Mouse (Mus musculus) myocyte (in vitro differentiated cells): Measurements from ENCODE around the gene Hdac9. TPM values are rescaled to one million over a fixed set of nuclear protein-coding genes. Genes with fewer than 3 reads are reported as not detected.

Source experiments
- H3K27me3 ChIP-seq: one replicate; pipeline ENCODE4 v1.6.1; 2011; ENCODE audit not compliant: control insufficient read depth, insufficient read depth, insufficient read length
- H3K36me3 ChIP-seq: one replicate; pipeline ENCODE4 v1.6.1; 2011; ENCODE audit not compliant: control insufficient read depth, insufficient read depth
- H3K4me2 ChIP-seq: one replicate; pipeline ENCODE4 v1.6.1; 2011; ENCODE audit warnings: low read depth, control low read depth
- H3K4me3 ChIP-seq: one replicate; pipeline ENCODE4 v1.5.1; 2011; ENCODE audit warnings: mild to moderate bottlenecking, control low read depth, moderate library complexity
- H3K79me2 ChIP-seq: one replicate; pipeline ENCODE4 v1.6.1; 2011; ENCODE audit not compliant: control insufficient read depth, insufficient read depth
- H3ac ChIP-seq: one replicate; pipeline ENCODE4 v1.6.1; 2011; ENCODE audit not compliant: control insufficient read depth, insufficient read length
- CEBPB ChIP-seq: IDR thresholded peaks from 2 replicates; pipeline ENCODE4 v1.6.1; 2011; ENCODE audit warnings: mild to moderate bottlenecking, moderate library complexity; ENCODE audit not compliant: poor library complexity, insufficient read depth, severe bottlenecking
- E2F4 ChIP-seq: IDR thresholded peaks from one replicate; pipeline ENCODE4 v1.6.1; 2011; ENCODE audit warnings: mild to moderate bottlenecking, control low read depth, moderate library complexity; ENCODE audit not compliant: insufficient read depth
- MAX ChIP-seq: IDR thresholded peaks from one replicate; pipeline ENCODE4 v1.6.1; 2011; ENCODE audit warnings: low read depth, mild to moderate bottlenecking, control low read depth
- MYOD1 ChIP-seq, 3 experiments: IDR thresholded peaks; one replicate each; pipeline ENCODE4 v1.6.1; 2011; ENCODE audit warnings: control low read depth in 2 of 3, low read depth in 2 of 3, mild to moderate bottlenecking in 2 of 3, moderate library complexity in 1 of 3; ENCODE audit not compliant: insufficient read length in 2 of 3, control insufficient read depth in 1 of 3
- MYOG ChIP-seq, 3 experiments: IDR thresholded peaks; one replicate each; pipeline ENCODE4 v1.6.1; 2011; ENCODE audit warnings: control low read depth in 2 of 3, low read depth in 2 of 3, mild to moderate bottlenecking in 2 of 3; ENCODE audit not compliant: insufficient read length in 2 of 3, control insufficient read depth in 1 of 3, insufficient read depth in 1 of 3
- POLR2A ChIP-seq: IDR thresholded peaks from one replicate; pipeline ENCODE4 v1.6.1; 2011; ENCODE audit warnings: low read depth, mild to moderate bottlenecking, control low read depth, moderate library complexity; ENCODE audit not compliant: insufficient read length
- POLR2AphosphoS2 ChIP-seq: IDR thresholded peaks from one replicate; pipeline ENCODE4 v1.6.1; 2011; ENCODE audit warnings: low read depth, control low read depth; ENCODE audit not compliant: insufficient read length
- REST ChIP-seq: IDR thresholded peaks from one replicate; pipeline ENCODE4 v1.6.1; 2011; ENCODE audit warnings: mild to moderate bottlenecking, control low read depth, moderate library complexity; ENCODE audit not compliant: insufficient read depth, insufficient read length
- SRF ChIP-seq: IDR thresholded peaks from one replicate; pipeline ENCODE4 v1.6.1; 2011; ENCODE audit warnings: low read depth; ENCODE audit not compliant: control insufficient read depth, insufficient read length
- TCF12 ChIP-seq: IDR thresholded peaks from one replicate; pipeline ENCODE4 v1.6.1; 2011; ENCODE audit warnings: mild to moderate bottlenecking, control low read depth; ENCODE audit not compliant: poor library complexity, insufficient read depth, severe bottlenecking
- TCF3 ChIP-seq: IDR thresholded peaks from one replicate; pipeline ENCODE4 v1.6.1; 2011; ENCODE audit warnings: low read depth, control low read depth; ENCODE audit not compliant: insufficient read length
- USF1 ChIP-seq: IDR thresholded peaks from one replicate; pipeline ENCODE4 v1.6.1; 2011; ENCODE audit warnings: low read depth, mild to moderate bottlenecking, control low read depth, moderate library complexity
- polyA plus RNA-seq: library from polyadenylated mRNA; unstranded; fragments of >200 nt; fragmentation: generic; extraction: Trizol; gene quantifications from one replicate; pipeline ENCODE4 v1.2.1, GENCODE M21; 2012; ENCODE audit warnings: missing spikeins

Gene Hdac9
- polyA plus RNA-seq, 1 experiment: 0.47 TPM

- H3K79me2 ChIP-seq: no peaks in the 10 kb centered on the region
- H3K4me3 ChIP-seq: no peak overlapping the region
- no peak overlapping the region for H3K4me2 ChIP-seq
- H3K36me3 ChIP-seq: no peaks in the 10 kb centered on the region
- no peak for TF ChIP-seq SRF
- no peak for TF ChIP-seq POLR2A
- TF ChIP-seq E2F4: no peak
- no peak for TF ChIP-seq TCF3
- H3ac ChIP-seq: no peak overlapping the region
- H3K27me3 ChIP-seq: no peaks in the 10 kb centered on the region
Observed at GRCm38 (mm10) chr12:34550268-34550667, 366.6 kb downstream of the Hdac9 start.

- no peak overlapping the region for H3ac ChIP-seq
- H3K27me3 ChIP-seq: no peaks in the 10 kb centered on the region
- no peaks in the 10 kb centered on the region for H3K36me3 ChIP-seq
- H3K79me2 ChIP-seq: no peaks in the 10 kb centered on the region
- peak overlapping the region; percentile 12 for H3K4me3 ChIP-seq
- H3K4me2 ChIP-seq: peak overlapping the region; percentile 73
- TF ChIP-seq E2F4 (no peak), MYOD1 (IDR thresholded peaks at IDR 0.05; ENCODE audit: control insufficient read depth in 1 of 3, insufficient read length in 2 of 3, low read depth in 2 of 3) (no peak), CEBPB (no peak), TCF3 (no peak), USF1 (no peak), TCF12 (no peak), REST (no peak), MYOG (IDR thresholded peaks at IDR 0.05; ENCODE audit: control insufficient read depth in 1 of 3, insufficient read depth in 1 of 3, insufficient read length in 2 of 3, low read depth in 2 of 3) (no peak), POLR2AphosphoS2 (no peak), SRF (no peak), POLR2A (no peak)
Observed at GRCm38 (mm10) chr12:34529165-34529545, 387.7 kb downstream of the Hdac9 start.

GRCm38 (mm10) chr12:34528201-34529164 is 388.4 kb downstream of the Hdac9 start:
- no peak overlapping the region for H3ac ChIP-seq
- H3K79me2 ChIP-seq: no peaks in the 10 kb centered on the region
- H3K36me3 ChIP-seq: no peaks in the 10 kb centered on the region
- peak overlapping the region; percentile 73 for H3K4me2 ChIP-seq
- TF ChIP-seq MAX: no peak
- TF ChIP-seq TCF12: no peak
- TF ChIP-seq USF1: no peak
- TF ChIP-seq CEBPB: no peak
- no peak for TF ChIP-seq POLR2A
- TF ChIP-seq REST: no peak
- TF ChIP-seq POLR2AphosphoS2: no peak
- no peak for TF ChIP-seq TCF3
- peak in 2 of 3 experiments; percentile 45 to 92 for TF ChIP-seq MYOG (IDR thresholded peaks at IDR 0.05; ENCODE audit: control insufficient read depth in 1 of 3, insufficient read depth in 1 of 3, insufficient read length in 2 of 3, low read depth in 2 of 3)
- TF ChIP-seq MYOD1 (IDR thresholded peaks at IDR 0.05; ENCODE audit: control insufficient read depth in 1 of 3, insufficient read length in 2 of 3, low read depth in 2 of 3): peak; percentile 21 to 55 (median 45)
- no peak for TF ChIP-seq E2F4
- no peaks in the 10 kb centered on the region for H3K27me3 ChIP-seq
- peak overlapping the region; percentile 12 for H3K4me3 ChIP-seq

- Histone ChIP-seq H3K27me3 (no peaks in the 10 kb centered on the region), H3K4me2 (peak overlapping the region; percentile 73), H3ac (no peak overlapping the region), H3K4me3 (peak overlapping the region; percentile 12), H3K36me3 (no peaks in the 10 kb centered on the region), H3K79me2 (no peaks in the 10 kb centered on the region)
- TF ChIP-seq MAX (no peak), MYOD1 (IDR thresholded peaks at IDR 0.05; ENCODE audit: control insufficient read depth in 1 of 3, insufficient read length in 2 of 3, low read depth in 2 of 3) (no peak), POLR2AphosphoS2 (no peak), TCF12 (no peak), TCF3 (no peak), CEBPB (no peak), E2F4 (no peak), REST (no peak), MYOG (IDR thresholded peaks at IDR 0.05; ENCODE audit: control insufficient read depth in 1 of 3, insufficient read depth in 1 of 3, insufficient read length in 2 of 3, low read depth in 2 of 3) (no peak), SRF (no peak), POLR2A (no peak), USF1 (no peak)
Observed at GRCm38 (mm10) chr12:34527761-34528160, 389.1 kb downstream of the Hdac9 start.

- no peaks in the 10 kb centered on the region for H3K36me3 ChIP-seq
- H3K4me3 ChIP-seq: no peak overlapping the region
- no peak overlapping the region for H3ac ChIP-seq
- no peak for TF ChIP-seq MAX
- no peak for TF ChIP-seq E2F4
- TF ChIP-seq POLR2A: no peak
- TF ChIP-seq USF1: no peak
- TF ChIP-seq SRF: no peak
- no peak for TF ChIP-seq MYOD1 (IDR thresholded peaks at IDR 0.05; ENCODE audit: control insufficient read depth in 1 of 3, insufficient read length in 2 of 3, low read depth in 2 of 3)
- no peak for TF ChIP-seq POLR2AphosphoS2
- TF ChIP-seq REST: no peak
- no peak for TF ChIP-seq MYOG (IDR thresholded peaks at IDR 0.05; ENCODE audit: control insufficient read depth in 1 of 3, insufficient read depth in 1 of 3, insufficient read length in 2 of 3, low read depth in 2 of 3)
- no peak for TF ChIP-seq TCF3
- no peak for TF ChIP-seq TCF12
- no peak for TF ChIP-seq CEBPB
- H3K79me2 ChIP-seq: no peaks in the 10 kb centered on the region
- H3K27me3 ChIP-seq: no peaks in the 10 kb centered on the region
- H3K4me2 ChIP-seq: no peak overlapping the region
Observed at GRCm38 (mm10) chr12:34521468-34521867, 395.4 kb downstream of the Hdac9 start.
